Mouse (Mus musculus) midbrain, embryonic 15.5 days (tissue): ENCODE data around the gene Rnf111. TPM values are rescaled to one million over a fixed set of nuclear protein-coding genes. Genes with fewer than 3 reads are reported as not detected.
A peak's percentile ranks its signal among the peaks of the same experiment; 100 is the strongest.

Experiments
- ATAC-seq: fragments of 200-750 bp; cut with Nextera tagmentation; replicated peaks from 2 replicates; pipeline ENCODE4 v1.8.0; 2017; ENCODE audit warnings: moderate TSS enrichment
- H3K27ac ChIP-seq: fragments of 300-500 bp; sonication (generic); 2 replicates; pipeline ENCODE4 v1.5.1; 2015; ENCODE audit warnings: mild to moderate bottlenecking, inconsistent platforms
- H3K27me3 ChIP-seq: fragments of 300-500 bp; sonication (generic); replicated peaks from 2 replicates; pipeline ENCODE4 v1.6.1; 2015; ENCODE audit warnings: inconsistent platforms
- H3K36me3 ChIP-seq: fragments of 300-500 bp; sonication (generic); replicated peaks from 2 replicates; pipeline ENCODE4 v1.6.1; 2015; ENCODE audit warnings: inconsistent platforms
- H3K4me1 ChIP-seq: fragments of 300-500 bp; sonication (generic); 2 replicates; pipeline ENCODE4 v1.6.1; 2015; ENCODE audit warnings: inconsistent platforms
- H3K4me2 ChIP-seq: fragments of 300-500 bp; sonication (generic); 2 replicates; pipeline ENCODE4 v1.6.1; 2015; ENCODE audit warnings: inconsistent platforms, mild to moderate bottlenecking, moderate library complexity
- H3K4me3 ChIP-seq: fragments of 300-500 bp; sonication (generic); 2 replicates; pipeline ENCODE4 v1.5.1; 2015; ENCODE audit warnings: mild to moderate bottlenecking, inconsistent platforms
- H3K9ac ChIP-seq: fragments of 300-500 bp; sonication (generic); 2 replicates; pipeline ENCODE4 v1.6.1; 2015; ENCODE audit warnings: mild to moderate bottlenecking, inconsistent platforms
- H3K9me3 ChIP-seq: fragments of 300-500 bp; sonication (generic); 2 replicates; pipeline ENCODE4 v1.6.1; 2016; ENCODE audit warnings: inconsistent platforms
- WGBS: fragments of 180-500 bp; shearing (Covaris S2); methylation state at CpG from one replicate; pipeline ENCODE4 v1.1.7; 2015; ENCODE audit warnings: mixed read lengths; 5-methylcytosine and 5-hydroxymethylcytosine counted together
- microRNA-seq: library from miRNA; unstranded; fragments of <30 nt; microRNA quantifications from one replicate; pipeline ENCODE4, GENCODE M21; 2016
- polyA plus RNA-seq: library from polyadenylated mRNA; unstranded; fragments of >200 nt; fragmentation: Nextera tagmentation; extraction: Ambion mirVana; gene quantifications from 2 replicates; pipeline ENCODE4 v1.2.1, GENCODE M21; 2015

The Rnf111 gene
- polyA plus RNA-seq, 1 experiment from 2014 or later: 38.3 TPM

- Histone ChIP-seq H3K4me2 (no peak overlapping the region), H3K4me1 (peaks cover 5% of the 10 kb centered on the region; the same call in 1 of the 2 replicates), H3K36me3 (no peaks in the 10 kb centered on the region), H3K9me3 (no peaks in the 10 kb centered on the region), H3K27ac (no peak overlapping the region), H3K9ac (no peak overlapping the region), H3K4me3 (no peak overlapping the region), H3K27me3 (no peaks in the 10 kb centered on the region)
- no peak for ATAC-seq
- 91% methylated on average over 3 of the region's 3 CpGs for WGBS
Measured at GRCm38 (mm10) chr9:70389548-70389947, 114.0 kb downstream of the Rnf111 start.

- H3K4me2 ChIP-seq: no peak overlapping the region
- no peaks in the 10 kb centered on the region for H3K36me3 ChIP-seq
- no peak overlapping the region for H3K27ac ChIP-seq
- no peaks in the 10 kb centered on the region for H3K9me3 ChIP-seq
- 88% methylated on average over 4 of the region's 4 CpGs for WGBS
- no peak for ATAC-seq
- no peaks in the 10 kb centered on the region for H3K27me3 ChIP-seq
- no peak overlapping the region for H3K9ac ChIP-seq
- H3K4me1 ChIP-seq: peaks cover 5% of the 10 kb centered on the region; the same call in 1 of the 2 replicates
- H3K4me3 ChIP-seq: no peak overlapping the region
Measured at GRCm38 (mm10) chr9:70387410-70388119, 116.0 kb downstream of the Rnf111 start.

- no peak overlapping the region for H3K9ac ChIP-seq
- no peaks in the 10 kb centered on the region for H3K4me1 ChIP-seq
- H3K4me2 ChIP-seq: no peak overlapping the region
- H3K36me3 ChIP-seq: no peaks in the 10 kb centered on the region
- no peaks in the 10 kb centered on the region for H3K27me3 ChIP-seq
- no peaks in the 10 kb centered on the region for H3K9me3 ChIP-seq
- no peak for ATAC-seq
- 89% methylated on average over 18 of the region's 18 CpGs for whole genome bisulfite sequencing
- no peak overlapping the region for H3K4me3 ChIP-seq
- no peak overlapping the region for H3K27ac ChIP-seq
Measured at GRCm38 (mm10) chr9:70384958-70385728, 118.4 kb downstream of the Rnf111 start.

- no peak for ATAC-seq
- Histone ChIP-seq H3K9me3 (no peaks in the 10 kb centered on the region), H3K27ac (no peak overlapping the region), H3K27me3 (no peaks in the 10 kb centered on the region), H3K4me1 (no peaks in the 10 kb centered on the region), H3K4me3 (no peak overlapping the region), H3K4me2 (no peak overlapping the region), H3K36me3 (no peaks in the 10 kb centered on the region), H3K9ac (no peak overlapping the region)
- 95% methylated on average over 4 of the region's 4 CpGs for WGBS
Measured at GRCm38 (mm10) chr9:70384494-70384893, 119.0 kb downstream of the Rnf111 start.

GRCm38 (mm10) chr9:70383750-70384149, 119.8 kb downstream of the Rnf111 start:
- Histone ChIP-seq H3K4me1 (no peaks in the 10 kb centered on the region), H3K27me3 (no peaks in the 10 kb centered on the region), H3K9ac (no peak overlapping the region), H3K36me3 (no peaks in the 10 kb centered on the region), H3K4me2 (no peak overlapping the region), H3K4me3 (no peak overlapping the region), H3K27ac (no peak overlapping the region), H3K9me3 (no peaks in the 10 kb centered on the region)
- no peak for ATAC-seq
- WGBS: 74% methylated on average over 10 of the region's 10 CpGs

- Histone ChIP-seq H3K9ac (no peak overlapping the region), H3K27ac (no peak overlapping the region), H3K9me3 (no peaks in the 10 kb centered on the region), H3K4me1 (no peaks in the 10 kb centered on the region), H3K36me3 (no peaks in the 10 kb centered on the region), H3K4me3 (no peak overlapping the region), H3K27me3 (no peaks in the 10 kb centered on the region), H3K4me2 (no peak overlapping the region)
- no peak for ATAC-seq
- 81% methylated on average over 12 of the region's 12 CpGs for WGBS
Measured at GRCm38 (mm10) chr9:70382091-70382490, 121.4 kb downstream of the Rnf111 start.

GRCm38 (mm10) chr9:70379502-70380467, 123.7 kb downstream of the Rnf111 start:
- Histone ChIP-seq H3K9me3 (no peaks in the 10 kb centered on the region), H3K4me2 (no peak overlapping the region), H3K36me3 (no peaks in the 10 kb centered on the region), H3K4me1 (no peaks in the 10 kb centered on the region), H3K9ac (no peak overlapping the region), H3K4me3 (no peak overlapping the region), H3K27ac (no peak overlapping the region), H3K27me3 (no peaks in the 10 kb centered on the region)
- no peak for ATAC-seq
- 89% methylated on average over 7 of the region's 7 CpGs for WGBS

Small RNAs within 50 kb of the gene (microRNA-seq; reads per million reads assigned to microRNA genes)
- gene Mir5626: 8.3 reads per million, percentile 29 among the genes with 10 or more reads in this experiment

Other genes starting within 250 kb of the Rnf111 start
- 22.5 and 29.4 TPM in 2 replicates for gene Ccnb2, start 82.2 kb downstream of the Rnf111 start, polyA plus RNA-seq
- gene Sltm, start 39.0 kb upstream of the Rnf111 start, polyA plus RNA-seq: 62.6 and 63.5 TPM in 2 replicates
- 0.19 and 0.75 TPM in 2 replicates for gene Gm10642, start 152.5 kb upstream of the Rnf111 start, polyA plus RNA-seq
- gene Mindy2, start 153.4 kb upstream of the Rnf111 start, polyA plus RNA-seq: 23.7 and 29.0 TPM in 2 replicates
- gene Adam10, start 175.3 kb upstream of the Rnf111 start, polyA plus RNA-seq: 59.8 and 61.5 TPM in 2 replicates